Mouse (Mus musculus) embryo, embryonic 10 days (tissue): ENCODE measurements around the gene Gnaq.

Experiments used
- DNase-seq: peaks from one replicate; pipeline ENCODE4 v3.0.0-alpha.2; 2015; ENCODE audit warnings: low spot score

Gene Gnaq

DNA sequence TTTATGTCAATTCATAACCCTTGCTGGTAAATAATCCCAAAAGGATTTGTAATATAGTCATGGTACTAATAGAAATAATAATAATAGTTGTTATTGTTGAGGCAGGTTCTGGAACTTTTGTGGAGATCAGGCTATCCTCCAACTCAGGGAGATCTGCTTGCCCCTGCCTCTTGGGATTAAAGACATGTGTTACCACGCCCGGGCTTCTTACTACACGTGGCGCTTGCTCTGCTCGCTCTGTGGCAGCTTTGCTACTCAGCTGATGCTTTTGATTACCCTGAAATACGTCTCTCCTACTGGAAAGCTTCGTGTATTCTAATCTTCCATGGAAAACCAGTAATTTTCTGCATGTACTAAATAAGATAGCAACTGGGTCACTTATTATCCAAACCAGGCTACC is 187.4 kb downstream of the Gnaq start:
- no peak for DNase-seq

DNA sequence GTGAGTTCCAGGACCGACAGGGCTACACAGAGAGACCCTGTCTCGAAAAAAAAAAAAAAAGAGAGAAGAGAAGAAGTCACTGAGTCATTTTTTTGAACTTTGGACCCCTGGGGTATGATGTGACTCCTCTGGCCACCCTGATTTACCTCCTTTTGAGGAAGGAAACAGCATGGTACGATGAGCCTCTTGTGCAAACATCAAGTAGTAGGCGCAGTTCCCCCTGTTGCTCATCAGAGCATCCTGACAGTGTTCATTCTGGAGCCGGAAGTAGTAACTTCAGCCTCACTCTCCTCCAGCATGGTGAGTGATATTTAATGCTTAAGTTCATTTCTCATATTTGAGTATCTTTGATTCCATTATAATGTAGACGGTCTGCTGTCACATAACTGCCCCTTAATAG is 190.4 kb downstream of the Gnaq start:
- no peak for DNase-seq

DNA sequence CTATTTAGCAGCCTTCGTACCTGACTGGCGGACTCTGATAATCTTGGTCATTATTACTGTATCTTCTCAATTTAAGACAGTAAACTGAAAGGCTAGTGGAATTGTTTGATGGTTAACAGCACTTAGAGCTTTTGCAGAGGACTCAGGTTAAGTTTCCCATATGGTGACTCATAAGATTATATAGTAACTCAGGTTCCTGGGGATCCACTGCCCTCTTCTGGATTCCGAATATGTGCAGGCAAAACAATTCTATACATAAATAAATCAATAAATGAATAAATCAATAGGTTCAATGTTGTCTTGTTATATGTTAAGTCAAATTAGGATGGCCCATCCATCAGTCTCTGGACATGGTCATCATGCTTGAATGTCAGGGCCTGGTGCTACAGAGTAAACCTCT is 191.6 kb downstream of the Gnaq start:
- no peak for DNase-seq

DNA sequence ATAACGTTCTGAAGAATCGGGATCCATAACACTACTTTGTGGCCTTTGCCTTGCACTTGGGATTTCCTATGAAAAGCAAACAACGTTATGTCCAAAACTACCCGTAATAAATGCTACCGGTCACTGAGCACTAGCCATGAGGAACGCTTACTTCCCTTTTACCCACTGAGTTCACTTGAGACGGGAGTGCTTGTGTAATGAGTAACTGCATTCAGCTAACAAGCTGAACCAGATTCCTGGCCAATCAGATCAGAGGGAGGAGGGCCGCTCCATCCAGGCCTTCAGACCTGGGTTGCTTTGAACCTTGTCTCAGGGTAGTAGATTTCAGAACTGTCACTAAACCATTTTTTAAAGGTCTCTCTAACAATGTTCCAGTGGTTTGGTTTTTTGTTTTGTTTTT is 193.3 kb downstream of the Gnaq start:
- peak; percentile 31 for DNase-seq

DNA sequence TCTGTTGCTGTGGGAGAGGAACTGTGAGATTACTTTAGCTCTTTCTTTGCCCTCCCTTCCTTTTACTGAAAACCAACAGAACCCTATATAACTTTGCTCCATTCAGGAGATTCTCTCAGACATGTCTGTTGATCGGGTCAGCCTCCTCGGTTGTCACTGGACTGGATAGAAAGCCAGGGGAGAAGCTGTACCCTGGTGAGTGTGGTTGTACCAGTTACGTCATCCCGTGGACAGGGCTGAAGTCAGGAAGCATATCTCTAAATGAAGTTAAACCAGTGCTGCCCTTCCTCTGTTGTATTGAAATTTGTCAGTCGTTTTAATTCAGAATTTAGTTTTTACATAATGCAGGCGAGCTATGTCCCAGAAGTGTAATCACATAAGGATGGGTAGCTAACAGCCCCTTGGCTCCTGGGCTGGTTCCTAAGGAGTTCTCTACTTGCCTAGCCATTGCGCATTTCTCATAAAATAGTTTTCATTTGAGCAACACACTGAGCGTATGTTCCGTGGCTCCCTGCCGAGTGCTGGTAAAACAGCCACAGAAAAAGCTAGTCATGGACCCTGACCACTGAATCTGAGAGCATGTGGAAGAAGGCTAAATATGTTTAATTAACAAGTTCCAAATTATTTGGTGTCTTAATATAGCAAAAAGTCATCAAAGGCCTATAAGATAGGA is 194.9 kb downstream of the Gnaq start:
- DNase-seq = no peak

DNA sequence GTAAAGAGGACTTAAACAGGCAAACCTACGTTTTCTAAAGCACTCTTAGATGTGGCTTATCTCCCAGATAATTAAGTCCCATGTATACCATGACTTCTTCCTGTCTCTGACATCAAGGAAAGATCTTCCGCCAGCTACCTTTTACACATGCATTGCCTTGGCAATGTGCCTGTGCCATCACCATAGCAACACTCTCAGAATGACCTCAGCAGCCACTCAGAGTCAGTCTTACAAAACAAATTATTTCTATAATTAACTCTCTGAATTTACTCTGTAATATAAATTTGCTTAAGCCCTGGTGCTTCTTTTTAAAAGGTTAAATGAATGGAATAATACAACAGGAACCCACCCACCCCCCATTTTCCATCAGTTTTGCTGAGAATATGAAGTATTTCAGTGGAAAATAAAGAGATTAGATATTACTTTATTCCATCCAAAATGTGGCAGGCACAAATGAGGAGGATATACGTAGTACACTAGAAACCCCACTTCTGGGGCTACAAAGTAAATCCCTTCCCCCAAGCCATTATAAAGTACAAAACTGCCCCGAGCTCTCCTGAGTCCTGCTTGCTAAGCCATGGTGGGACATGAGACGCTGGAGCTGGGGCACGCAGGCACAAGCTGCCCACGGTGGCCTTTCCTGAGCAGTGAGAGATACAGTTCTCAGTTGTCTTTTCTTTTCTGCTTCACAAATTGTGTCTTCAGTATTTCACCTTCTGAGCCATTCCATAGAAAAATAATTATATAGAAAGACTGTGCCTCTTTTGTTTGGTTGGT is 195.6 kb downstream of the Gnaq start:
- no peak for DNase-seq

DNA sequence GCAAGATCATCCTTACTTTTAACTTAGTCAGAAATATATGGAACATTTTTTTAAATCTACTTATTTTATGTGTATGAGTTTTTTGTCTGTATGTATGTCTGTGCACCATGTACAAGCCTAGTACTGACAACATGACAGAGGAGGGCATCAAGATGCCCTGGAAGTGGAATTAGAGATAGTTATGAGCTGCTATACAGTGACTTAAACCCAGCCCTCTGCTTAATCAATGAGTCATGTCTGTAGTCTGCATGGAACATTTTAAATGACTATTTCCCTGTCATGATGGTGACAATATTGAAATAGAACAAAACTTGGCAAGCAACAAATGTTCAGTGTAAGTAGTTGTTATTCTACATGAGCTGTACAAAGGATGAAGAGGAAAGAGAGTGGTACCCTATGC is 196.4 kb downstream of the Gnaq start:
- no peak for DNase-seq

DNA sequence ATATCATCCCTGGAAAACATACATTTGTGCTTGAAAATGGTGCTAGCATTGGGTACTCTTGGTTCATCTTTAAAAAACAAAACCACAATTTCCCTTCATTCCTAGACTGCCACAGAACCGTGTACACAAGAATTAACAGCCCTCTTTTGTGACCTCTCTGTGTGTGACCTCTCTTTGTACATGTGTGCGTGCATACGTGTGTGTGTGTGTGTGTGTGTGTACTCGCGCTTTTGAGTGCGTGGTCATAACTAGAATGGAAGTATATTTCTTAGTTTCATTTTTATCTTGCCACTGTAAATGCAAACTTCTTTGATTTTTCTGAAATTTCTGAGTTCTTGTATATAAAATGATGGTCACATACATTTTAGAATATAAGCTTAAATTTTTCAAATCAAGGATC is 197.0 kb downstream of the Gnaq start:
- DNase-seq = no peak

DNA sequence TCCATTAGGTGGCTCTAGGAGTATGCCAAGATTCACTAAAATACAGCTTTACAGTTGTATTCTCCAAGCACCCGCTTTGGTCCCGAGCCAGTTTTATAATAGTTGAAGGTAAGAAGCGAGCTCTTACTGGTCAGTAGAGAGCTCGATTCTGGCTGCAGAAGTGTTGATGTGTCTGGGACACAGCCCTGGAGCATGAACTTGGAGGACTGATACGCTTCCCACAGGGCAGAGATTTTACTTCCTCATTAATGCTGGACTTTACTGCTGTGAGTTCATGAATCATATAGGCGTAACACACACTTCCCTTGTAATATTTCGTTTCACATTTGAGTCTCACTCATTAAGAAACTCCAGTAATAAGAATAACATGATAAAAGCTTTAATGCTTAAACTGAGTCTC is 197.5 kb downstream of the Gnaq start:
- no peak for DNase-seq

DNA sequence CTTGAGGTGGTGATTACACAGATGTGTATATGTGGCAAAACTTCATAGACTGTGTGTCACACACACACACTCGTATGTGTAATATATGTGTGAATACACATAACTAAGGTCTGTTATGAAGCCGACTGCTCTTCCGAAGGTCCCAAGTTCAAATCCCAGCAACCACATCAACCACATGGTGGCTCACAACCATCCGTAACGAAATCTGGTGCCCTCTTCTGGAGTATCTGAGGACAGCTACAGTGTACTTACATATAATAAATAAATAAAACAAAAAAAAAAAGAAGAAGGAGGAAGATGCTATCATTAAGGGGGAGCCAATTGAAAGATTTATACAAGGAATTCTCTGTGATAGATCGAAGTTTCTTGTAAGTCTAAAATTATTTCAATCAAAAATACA is 198.4 kb downstream of the Gnaq start:
- no peak for DNase-seq

DNA sequence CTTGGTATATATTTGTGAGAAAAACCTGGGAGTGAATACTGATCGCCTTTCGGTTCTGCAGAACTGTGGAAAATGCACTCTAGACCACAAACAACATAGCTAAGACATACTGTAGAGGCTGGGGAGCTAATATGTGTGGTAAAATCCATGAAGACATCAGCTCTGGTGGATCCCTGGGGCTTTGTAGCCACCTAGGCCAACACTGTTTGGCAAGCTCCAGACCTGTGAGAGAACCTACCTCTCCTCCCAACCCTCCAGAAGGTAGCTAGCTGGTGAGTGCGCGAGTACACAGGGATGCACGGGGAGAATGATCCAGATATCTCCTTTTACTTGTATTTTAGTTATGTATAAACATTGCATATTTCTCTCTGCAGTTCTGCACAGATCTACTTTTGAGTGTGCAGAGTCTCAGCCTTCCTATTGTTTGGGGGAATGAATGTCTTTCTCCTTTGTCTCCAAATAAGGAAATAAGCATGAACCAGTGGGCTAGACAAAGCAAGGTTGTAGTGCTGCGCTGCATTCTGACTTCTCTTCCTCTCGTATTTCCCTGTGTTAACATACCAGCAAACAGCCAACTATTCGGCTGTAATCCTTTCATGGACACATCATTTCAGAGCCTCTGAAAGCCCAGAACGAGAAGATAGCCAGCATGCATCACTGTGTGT is 205.4 kb downstream of the Gnaq start:
- DNase-seq = no peak

DNA sequence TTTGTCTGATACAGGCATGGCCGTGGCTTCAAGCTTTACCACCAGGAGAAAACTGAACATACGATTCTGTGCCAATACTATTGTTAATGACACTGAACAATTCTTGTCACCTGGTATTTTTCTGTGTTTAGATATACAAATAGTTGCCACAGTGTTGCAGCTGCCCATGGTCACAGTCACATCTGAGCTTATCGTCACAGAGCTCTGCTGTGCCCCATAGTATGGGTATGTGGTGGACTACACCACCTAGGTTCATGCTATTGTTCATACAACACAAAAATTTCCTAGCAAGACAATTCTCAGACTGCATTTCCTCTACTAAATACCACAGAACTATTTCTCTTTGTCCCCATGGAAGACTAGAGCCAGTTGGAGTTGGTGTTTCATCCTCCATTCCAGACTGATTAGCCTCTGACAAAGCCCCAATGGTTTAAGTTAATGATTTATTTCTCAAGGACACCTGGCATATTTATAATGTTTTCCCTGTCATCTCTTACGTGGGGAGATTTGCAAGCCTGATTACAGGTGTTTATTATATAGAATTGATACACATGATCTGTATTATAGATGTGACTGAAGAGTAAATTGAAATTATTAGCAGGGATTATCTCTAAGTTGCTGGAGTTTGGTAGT is 207.4 kb downstream of the Gnaq start:
- no peak for DNase-seq

DNA sequence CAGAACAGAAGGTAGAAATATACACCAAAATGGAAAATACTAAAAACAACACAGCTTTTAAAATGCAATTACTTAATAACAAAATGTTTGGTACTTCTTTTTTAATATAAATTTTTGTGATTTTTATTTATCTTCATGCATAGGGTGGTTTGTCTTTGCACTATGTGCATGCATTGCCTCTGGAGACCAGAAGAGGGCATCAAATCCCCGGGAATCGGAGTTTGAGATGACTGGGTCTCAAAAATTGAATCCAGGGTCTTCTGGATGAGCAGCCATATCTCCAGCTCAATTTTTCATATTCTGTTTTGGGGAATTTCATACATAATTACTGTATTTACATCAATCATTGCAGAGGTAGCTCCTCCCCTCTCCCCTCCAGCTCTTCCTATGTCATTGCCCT is 210.1 kb downstream of the Gnaq start:
- DNase-seq = no peak

DNA sequence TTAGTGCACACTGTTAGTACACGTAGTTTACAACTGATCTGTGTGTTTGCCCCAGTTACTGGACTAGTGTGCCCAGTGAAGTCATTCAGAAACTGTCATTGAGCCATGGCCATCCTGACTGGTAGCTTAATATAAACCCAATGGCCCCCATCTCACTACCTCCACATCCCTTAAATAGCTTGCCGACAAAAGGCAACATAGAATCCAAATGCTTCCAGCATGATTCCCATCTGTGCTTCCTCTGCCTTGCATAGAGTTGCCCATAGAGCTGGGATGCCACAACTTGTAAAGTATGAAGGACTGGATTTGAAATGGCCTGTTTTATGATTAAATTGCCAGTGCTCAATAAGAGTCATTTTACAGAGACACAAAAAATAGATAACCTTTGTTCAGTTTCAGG is 212.9 kb downstream of the Gnaq start:
- DNase-seq = no peak

DNA sequence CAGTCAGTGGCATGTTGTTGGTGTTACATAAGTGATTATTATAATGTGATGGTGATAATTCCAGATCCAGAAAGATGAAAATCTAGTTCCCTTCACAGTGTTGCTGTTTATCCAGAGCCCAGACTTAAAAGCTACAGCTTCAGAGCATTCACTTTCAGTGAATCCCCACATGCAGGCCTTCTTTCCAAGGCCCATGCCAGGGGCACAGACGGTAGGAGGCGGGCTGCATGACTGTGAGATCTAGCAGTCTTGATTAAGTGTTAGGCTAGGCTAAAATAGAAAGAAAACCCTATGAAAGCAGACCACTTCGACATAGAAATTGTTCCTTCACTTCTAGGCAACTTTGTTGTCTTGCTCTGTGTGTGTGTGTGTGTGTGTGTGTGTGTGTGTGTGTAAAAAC is 214.4 kb downstream of the Gnaq start:
- DNase-seq = no peak

DNA sequence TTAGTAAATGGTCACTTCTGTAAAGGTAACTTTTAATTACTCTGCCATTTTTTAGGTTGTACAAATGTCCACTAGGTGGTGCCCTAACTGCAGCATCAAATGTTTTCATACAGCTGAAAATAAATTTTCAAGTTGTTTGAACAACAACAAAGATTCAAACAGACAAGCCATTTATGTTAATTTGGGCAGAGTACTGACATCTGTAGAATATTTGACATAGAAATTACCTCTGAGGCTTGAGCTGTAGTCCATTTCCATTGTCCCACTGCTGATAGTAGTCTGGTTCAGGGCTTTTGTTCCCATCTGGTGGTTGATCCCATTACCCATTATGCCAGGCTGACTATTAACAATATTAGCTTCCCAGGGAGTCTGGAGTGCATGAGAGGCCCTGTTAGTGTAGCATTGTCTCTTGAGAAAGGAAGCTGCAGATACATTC is 221.1 kb downstream of the Gnaq start:
- peak; percentile 59 for DNase-seq

DNA sequence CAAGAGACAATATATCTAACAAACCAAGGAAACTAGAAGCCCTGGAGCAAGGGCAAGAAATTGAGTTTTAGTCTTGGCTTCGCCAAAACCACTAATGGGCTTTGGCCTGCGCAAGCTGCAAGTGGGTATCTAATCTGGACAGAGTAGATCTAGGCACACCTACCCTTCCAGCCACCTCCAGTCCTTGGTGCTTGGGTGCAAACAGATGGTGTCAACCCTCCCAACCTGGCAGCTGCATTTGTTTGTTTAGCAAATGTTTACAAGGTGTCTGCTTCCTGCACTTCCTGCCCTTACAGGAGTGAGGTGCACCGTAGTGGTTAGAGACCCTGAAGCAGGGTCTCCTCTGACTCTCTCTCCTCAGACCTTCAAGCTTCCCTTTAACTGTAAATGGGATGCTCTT is 225.5 kb downstream of the Gnaq start:
- no peak for DNase-seq

DNA sequence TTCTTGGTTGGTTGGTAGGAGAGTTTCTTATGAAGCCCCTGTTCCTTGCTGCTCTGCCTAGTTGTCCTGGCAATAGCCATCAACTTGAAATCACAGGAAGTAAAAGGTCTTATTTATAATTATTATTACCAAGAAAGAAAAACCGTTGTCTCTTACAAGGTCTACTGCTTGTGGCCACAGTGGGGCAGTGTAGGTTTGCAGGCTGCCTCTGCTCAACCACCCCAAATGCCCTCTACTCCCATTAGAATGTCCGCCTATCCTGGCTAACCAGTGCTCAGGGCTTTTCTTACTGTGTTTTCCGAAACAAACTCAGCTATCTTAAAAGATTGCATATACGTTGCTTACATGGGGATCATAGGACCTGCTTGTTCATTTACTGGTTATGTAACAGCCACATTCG is 226.3 kb downstream of the Gnaq start:
- DNase-seq = peak; percentile 53

DNA sequence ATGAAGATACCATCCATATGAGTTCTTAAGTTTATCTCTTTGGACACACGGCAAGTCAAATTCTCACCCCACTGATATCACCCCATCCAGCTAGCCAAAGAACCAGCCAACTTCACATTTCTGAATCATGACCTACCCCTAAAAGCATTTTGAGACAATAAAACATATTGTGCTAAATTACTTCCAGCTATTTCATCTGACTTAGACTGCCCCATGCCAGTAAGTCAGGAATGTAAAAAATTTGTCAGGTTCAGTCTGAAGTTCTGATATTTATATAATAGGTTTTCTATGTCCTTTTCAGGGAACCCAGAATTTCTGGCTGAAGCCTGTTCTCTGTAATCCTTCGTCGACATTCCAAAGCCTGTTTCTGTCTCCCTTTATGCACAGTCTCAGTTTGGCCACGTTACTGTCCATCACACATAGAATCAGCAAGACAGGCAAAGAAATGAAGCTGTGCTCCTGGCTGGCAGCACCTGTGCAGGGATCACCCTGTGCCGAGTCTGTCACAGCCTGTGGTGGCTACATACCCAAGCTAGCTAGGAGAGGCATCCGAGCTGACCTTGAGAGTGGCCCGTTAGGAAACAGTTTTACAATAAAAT is 233.9 kb downstream of the Gnaq start:
- DNase-seq = no peak

DNA sequence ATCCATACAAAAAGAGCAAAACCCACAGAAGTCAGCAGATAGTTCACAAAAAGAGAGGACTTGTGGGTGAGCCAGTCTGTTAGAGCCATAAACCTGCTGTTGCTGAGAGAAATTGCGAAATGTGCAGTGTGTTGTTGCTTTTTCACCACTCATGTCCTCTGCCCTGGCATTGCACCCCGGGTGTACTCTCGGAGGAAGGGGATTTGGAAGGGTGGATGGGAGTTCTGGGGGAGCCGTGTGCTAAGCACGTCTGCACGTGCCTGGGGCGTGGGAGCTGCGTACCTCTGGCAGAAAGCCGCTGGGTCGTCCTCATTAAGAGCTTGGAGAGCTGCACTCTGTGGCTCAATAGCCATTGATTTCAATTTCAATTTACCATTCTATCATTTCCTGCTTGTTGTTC is 234.6 kb downstream of the Gnaq start:
- no peak for DNase-seq

DNA sequence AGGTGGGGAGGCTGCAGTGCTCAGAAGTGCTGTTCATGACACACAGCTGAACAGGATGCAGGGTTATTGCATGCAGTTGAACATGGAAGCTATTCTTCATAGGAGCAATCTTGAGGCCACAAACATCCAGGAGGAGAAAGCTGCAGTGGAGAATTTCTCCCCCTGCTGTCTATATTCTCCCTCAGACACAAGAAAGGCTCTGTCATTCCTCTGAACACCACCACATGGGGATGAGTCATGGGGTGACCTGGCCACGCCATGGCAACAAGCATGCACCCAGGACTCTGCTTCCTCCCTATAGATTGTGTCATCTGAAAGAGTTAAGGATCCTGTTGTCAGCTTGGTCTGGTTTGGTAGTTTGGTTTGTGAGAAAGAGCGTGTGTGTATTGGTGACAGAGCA is 239.0 kb downstream of the Gnaq start:
- DNase-seq = no peak

DNA sequence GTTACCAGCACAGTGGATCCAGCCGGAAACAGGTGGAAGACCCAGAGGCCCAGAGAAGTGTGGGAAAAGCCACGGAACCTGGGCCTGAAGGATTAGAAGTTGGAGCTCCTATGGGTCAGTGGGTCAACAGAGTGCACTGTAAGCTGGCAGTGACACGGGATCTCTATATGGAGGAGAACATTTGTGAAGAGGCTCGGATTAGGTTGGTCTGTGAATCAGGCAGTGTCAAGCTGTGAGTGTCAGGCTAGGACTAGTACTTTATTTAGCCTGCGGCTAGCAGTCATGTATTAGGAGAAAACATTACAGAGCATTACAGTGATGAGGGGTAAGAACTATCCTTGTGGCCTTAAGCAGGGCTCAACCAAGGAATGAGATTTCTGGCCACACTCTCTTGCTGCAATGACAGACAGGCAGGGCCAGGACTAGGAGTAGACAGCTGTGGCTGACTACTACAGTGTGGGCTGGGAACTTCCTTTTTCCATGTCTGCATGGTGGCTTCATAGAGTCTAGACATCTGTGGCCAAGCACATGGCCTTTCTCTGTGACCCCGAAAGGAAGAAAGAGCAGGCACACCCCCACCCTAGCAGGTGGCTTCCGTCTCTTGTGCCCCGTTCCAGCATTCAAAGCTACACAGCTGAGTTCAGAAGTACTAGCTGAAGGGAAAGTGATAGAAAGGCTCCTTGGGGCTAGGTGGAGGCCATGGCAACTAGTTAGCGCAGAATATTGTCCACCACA is 240.3 kb downstream of the Gnaq start:
- DNase-seq = peak; percentile 25
